Mouse (Mus musculus) stomach, postnatal 0 days (tissue): Measurements from ENCODE around the gene Pitpnm2. TPM values are rescaled to one million over a fixed set of nuclear protein-coding genes. Genes with fewer than 3 reads are reported as not detected.

Experiments
- ATAC-seq: fragments of 200-750 bp; cut with Nextera tagmentation; 2 replicates; pipeline ENCODE4 v1.8.0; 2017; ENCODE audit not compliant: low FRiP score, low TSS enrichment
- DNase-seq: peaks from one replicate; pipeline ENCODE4 v3.0.0-alpha.2; 2016; ENCODE audit warnings: low spot score
- H3K27ac ChIP-seq: fragments of 300-500 bp; sonication (generic); replicated peaks from 2 replicates; pipeline ENCODE4 v1.5.1; 2014; ENCODE audit warnings: mild to moderate bottlenecking, control low read depth
- H3K27me3 ChIP-seq: fragments of 300-500 bp; sonication (generic); 2 replicates; pipeline ENCODE4 v1.6.1; 2014; ENCODE audit warnings: low read length; ENCODE audit not compliant: control insufficient read depth, insufficient read depth
- H3K36me3 ChIP-seq: fragments of 300-500 bp; sonication (generic); 2 replicates; pipeline ENCODE4 v1.6.1; 2014; ENCODE audit warnings: low read length, mixed read lengths; ENCODE audit not compliant: control insufficient read depth, insufficient read depth
- H3K4me1 ChIP-seq: fragments of 300-500 bp; sonication (generic); replicated peaks from 2 replicates; pipeline ENCODE4 v1.6.1; 2014; ENCODE audit warnings: antibody characterized with exemption; ENCODE audit not compliant: control insufficient read depth, insufficient read depth
- H3K4me2 ChIP-seq: fragments of 300-500 bp; sonication (generic); replicated peaks from 2 replicates; pipeline ENCODE4 v1.6.1; 2014; ENCODE audit warnings: low read depth, mild to moderate bottlenecking, control low read depth, moderate library complexity
- H3K4me3 ChIP-seq: fragments of 300-500 bp; sonication (generic); 2 replicates; pipeline ENCODE4 v1.5.1; 2014; ENCODE audit warnings: low read depth, low read length, control low read depth
- H3K9ac ChIP-seq: fragments of 300-500 bp; sonication (generic); 2 replicates; pipeline ENCODE4 v1.6.1; 2014; ENCODE audit warnings: mild to moderate bottlenecking, low read length, control low read depth, mixed read lengths
- H3K9me3 ChIP-seq: fragments of 300-500 bp; sonication (generic); 2 replicates; pipeline ENCODE4 v1.6.1; 2016; ENCODE audit warnings: low read length; ENCODE audit not compliant: control insufficient read depth
- CTCF ChIP-seq: IDR thresholded peaks from 2 replicates; pipeline ENCODE4 v1.5.1; 2016; ENCODE audit warnings: antibody characterized with exemption, low read depth, mild to moderate bottlenecking, moderate library complexity
- EP300 ChIP-seq: optimal IDR thresholded peaks from 2 replicates; pipeline ENCODE3; 2016; ENCODE audit warnings: antibody characterized with exemption
- WGBS: fragments of 180-500 bp; shearing (Covaris S2); extraction: QIAGEN DNeasy Blood & Tissue Kit; methylation state at CpG from one replicate; pipeline ENCODE4 v1.1.7; 2014; 5-methylcytosine and 5-hydroxymethylcytosine counted together
- polyA plus RNA-seq: library from polyadenylated mRNA; unstranded; fragments of >200 nt; fragmentation: Nextera tagmentation; extraction: Ambion mirVana; gene quantifications from 2 replicates; pipeline ENCODE4 v1.2.1, GENCODE M21; 2015

Pitpnm2 gene
- polyA plus RNA-seq, 1 experiment from 2014 or later, result 1.8 TPM

- WGBS, result 64% methylated on average over 11 of the region's 11 CpGs
- DNase-seq, result no peak
- Histone ChIP-seq H3K27me3 (no peaks in the 10 kb centered on the region), H3K4me2 (no peak overlapping the region), H3K4me1 (peaks cover 6% of the 10 kb centered on the region; the same call in 1 of the 2 replicates), H3K36me3 (no peaks in the 10 kb centered on the region), H3K9ac (no peak overlapping the region), H3K4me3 (no peak overlapping the region), H3K9me3 (no peaks in the 10 kb centered on the region), H3K27ac (peak overlapping the region; percentile 65)
- TF ChIP-seq CTCF (no peak), EP300 (peak; percentile 29)
- ATAC-seq, result peak; percentile 62; the same call in 1 of the 2 replicates
Observed at GRCm38 (mm10) chr5:124194386-124195084, 55.0 kb downstream of the Pitpnm2 start.

DNA sequence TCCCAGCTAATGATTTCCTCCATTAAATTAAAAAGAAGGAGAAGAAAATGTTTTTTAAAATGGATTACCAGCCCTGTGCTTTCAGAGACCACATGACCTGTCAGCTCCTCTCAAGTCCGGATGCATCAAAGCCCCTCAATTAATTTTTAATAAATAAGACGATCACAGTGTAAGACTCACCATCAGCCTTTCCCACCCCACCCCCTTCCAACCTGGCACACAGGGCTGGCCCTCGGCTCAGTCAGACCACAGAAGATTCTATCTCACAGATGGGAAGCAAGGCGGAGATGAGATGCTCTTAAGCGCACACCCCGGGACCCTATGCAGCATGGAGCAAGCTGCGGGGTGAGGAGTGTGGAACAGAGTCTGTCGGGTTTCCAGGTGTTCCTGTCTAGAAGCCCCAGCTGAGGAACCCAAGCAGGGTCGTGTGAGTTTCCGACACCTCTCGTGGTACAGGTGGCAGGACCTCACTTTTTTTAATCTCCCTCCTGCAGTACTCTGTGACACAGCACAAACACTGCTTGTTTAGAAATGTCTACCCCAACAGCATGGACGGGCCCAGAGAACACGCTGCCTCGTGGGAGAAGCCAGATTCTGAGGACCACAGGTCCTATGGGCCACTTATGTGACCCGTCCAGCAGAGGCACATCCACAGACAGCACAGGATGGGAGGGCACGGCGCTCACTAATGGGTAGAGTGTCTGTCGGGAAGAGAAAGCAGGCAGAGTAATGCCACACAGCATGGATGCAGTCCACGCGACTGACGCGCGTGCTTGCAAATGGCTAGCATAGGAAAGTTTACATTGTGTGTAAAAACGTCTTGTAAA is 56.1 kb downstream of the Pitpnm2 start:
- TF ChIP-seq EP300, result no peak
- H3K9ac ChIP-seq, result no peak overlapping the region
- H3K4me1 ChIP-seq, result peaks cover 6% of the 10 kb centered on the region; the same call in 1 of the 2 replicates
- no peak overlapping the region for H3K4me2 ChIP-seq
- DNase-seq (no peak), ATAC-seq (no peak)
- no peaks in the 10 kb centered on the region for H3K9me3 ChIP-seq
- H3K36me3 ChIP-seq, result no peaks in the 10 kb centered on the region
- no peaks in the 10 kb centered on the region for H3K27me3 ChIP-seq
- 76% methylated on average over 24 of the region's 24 CpGs for WGBS
- no peak overlapping the region for H3K4me3 ChIP-seq
- peak overlapping the region; percentile 65 for H3K27ac ChIP-seq

GRCm38 (mm10) chr5:124192726-124193285 is 56.8 kb downstream of the Pitpnm2 start:
- 72% methylated on average over 10 of the region's 10 CpGs for WGBS
- DNase-seq (no peak), ATAC-seq (no peak)
- Histone ChIP-seq H3K9me3 (no peaks in the 10 kb centered on the region), H3K4me2 (no peak overlapping the region), H3K36me3 (no peaks in the 10 kb centered on the region), H3K9ac (no peak overlapping the region), H3K4me3 (no peak overlapping the region), H3K27ac (no peak overlapping the region), H3K27me3 (no peaks in the 10 kb centered on the region), H3K4me1 (peaks cover 6% of the 10 kb centered on the region; the same call in 1 of the 2 replicates)
- TF ChIP-seq CTCF, result no peak
- no peak for TF ChIP-seq EP300

GRCm38 (mm10) chr5:124192251-124192710 is 57.3 kb downstream of the Pitpnm2 start:
- TF ChIP-seq CTCF (no peak), EP300 (no peak)
- 77% methylated on average over 7 of the region's 7 CpGs for WGBS
- Histone ChIP-seq H3K9ac (no peak overlapping the region), H3K4me2 (no peak overlapping the region), H3K27ac (no peak overlapping the region), H3K4me1 (peaks cover 8% of the 10 kb centered on the region), H3K36me3 (no peaks in the 10 kb centered on the region), H3K9me3 (no peaks in the 10 kb centered on the region), H3K27me3 (no peaks in the 10 kb centered on the region), H3K4me3 (no peak overlapping the region)
- ATAC-seq, result no peak
- no peak for DNase-seq

DNA sequence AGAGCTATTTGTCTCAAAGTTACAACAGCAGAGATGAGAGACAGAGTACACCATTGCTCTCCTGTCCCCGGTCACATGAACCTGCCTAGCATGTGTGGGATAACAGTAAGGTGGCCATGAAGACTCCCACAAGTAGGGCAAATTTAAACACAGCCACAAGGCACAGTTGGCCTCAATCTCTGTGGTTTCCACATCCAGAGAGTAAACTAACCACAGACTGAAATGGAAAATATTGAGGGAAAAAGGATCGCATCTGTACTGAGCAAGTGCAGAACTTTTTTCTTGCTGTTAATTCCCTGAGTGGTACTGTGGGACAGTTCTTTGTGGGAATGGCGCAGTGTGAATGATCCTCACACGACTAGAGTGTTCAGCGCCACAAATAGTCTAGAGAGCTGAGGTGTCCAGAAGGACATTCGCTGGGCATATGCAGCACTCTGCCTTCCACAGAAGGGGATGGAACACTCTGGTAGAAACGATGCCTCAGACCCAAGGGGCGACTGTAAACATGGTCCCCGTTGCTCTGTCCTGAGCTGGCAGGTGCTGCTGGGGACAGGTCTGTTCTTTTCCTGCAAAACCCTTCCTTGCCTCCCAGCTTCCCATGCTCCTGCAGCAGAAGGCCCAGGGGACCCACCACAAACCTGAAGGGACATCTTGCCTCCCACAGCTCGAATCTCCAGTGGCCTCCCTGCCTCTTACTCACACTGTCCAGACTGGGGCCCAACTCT is 59.3 kb downstream of the Pitpnm2 start:
- DNase-seq (no peak), ATAC-seq (no peak)
- TF ChIP-seq EP300 (no peak), CTCF (no peak)
- peaks cover 9% of the 10 kb centered on the region for H3K4me1 ChIP-seq
- H3K4me3 ChIP-seq, result no peak overlapping the region
- WGBS, result 81% methylated on average over 10 of the region's 10 CpGs
- no peak overlapping the region for H3K4me2 ChIP-seq
- H3K27me3 ChIP-seq, result no peaks in the 10 kb centered on the region
- H3K9ac ChIP-seq, result no peak overlapping the region
- H3K36me3 ChIP-seq, result no peaks in the 10 kb centered on the region
- H3K9me3 ChIP-seq, result no peaks in the 10 kb centered on the region
- H3K27ac ChIP-seq, result no peak overlapping the region
